ENCODE assay signal across 20 mouse cellular contexts in genomic region chr1:135234771-135235170, GRCm38 (mm10). TPM values are rescaled to one million over a fixed set of nuclear protein-coding genes. Genes with fewer than 3 reads are reported as not detected.
"Had no signal": no experiment of that assay in that cellular context is flagged by ENCODE, and none has a peak within 500 bp of the region (broad histone marks: within the 10 kb centered on the region; RNA-seq: fewer than 3 reads in every experiment).

No protein-coding gene starts in this region.

- H3K27me3 ChIP-seq: limb, embryonic 13.5 days; neural tube, embryonic 15.5 days had no signal

- H3K4me3 ChIP-seq: layer of hippocampus, adult 2 months; limb, embryonic 13.5 days; myocyte; neural tube, embryonic 15.5 days had no signal

- H3K36me3 ChIP-seq: limb, embryonic 13.5 days; neural tube, embryonic 15.5 days had no signal

- H3K4me2 ChIP-seq: limb, embryonic 13.5 days; neural tube, embryonic 15.5 days had no signal

- DNase-seq: kidney, adult 11 months; kidney, adult 9 months; kidney, postnatal 36 days; left cerebral cortex, postnatal 4 days; lung, adult 18-20 months; lung, postnatal 36 days; midbrain, embryonic 14.5 days; right cerebral cortex, adult 18-20 months; spleen, adult 18-20 months; thymus, adult 18-20 months; thymus, postnatal 14 days had no signal

- H3K4me1 ChIP-seq: limb, embryonic 13.5 days; neural tube, embryonic 15.5 days had no signal

- H3K9ac ChIP-seq: limb, embryonic 13.5 days; liver, embryonic 14.5 days; neural tube, embryonic 15.5 days had no signal

- H3K27ac ChIP-seq: kidney, postnatal 0 days; layer of hippocampus, adult 2 months; limb, embryonic 13.5 days; liver, embryonic 14.5 days; neural tube, embryonic 15.5 days had no signal

- H3K9me3 ChIP-seq: limb, embryonic 13.5 days; neural tube, embryonic 15.5 days had no signal

RNA-seq across cellular contexts. Expression of gene Elf3, which starts 23.6 kb away (rescaled TPM):
- total RNA-seq: layer of hippocampus, adult 2 months; layer of hippocampus, postnatal 14 days; left cerebral cortex, adult 18-20 months; left cerebral cortex, postnatal 10 days had no signal
